Mouse (Mus musculus) thymus, adult 2 months (tissue): Measurements from ENCODE around the gene Tmbim6. TPM values are rescaled to one million over a fixed set of nuclear protein-coding genes. Genes with fewer than 3 reads are reported as not detected.
A peak's percentile ranks its signal among the peaks of the same experiment; 100 is the strongest.

Source experiments
- DNase-seq: peaks from one replicate; pipeline ENCODE4 v3.0.0; 2021
- H3K27ac ChIP-seq: fragments of 200-500 bp; 2 replicates; pipeline ENCODE4 v1.5.1; 2012; ENCODE audit warnings: low read length, control low read depth; ENCODE audit not compliant: control insufficient read depth, insufficient read depth
- H3K27me3 ChIP-seq: fragments of 200-500 bp; 2 replicates; pipeline ENCODE4 v1.6.1; 2012; ENCODE audit warnings: mild to moderate bottlenecking, low read length, moderate library complexity, mixed read lengths; ENCODE audit not compliant: control insufficient read depth, insufficient read depth
- H3K36me3 ChIP-seq: fragments of 200-500 bp; 2 replicates; pipeline ENCODE4 v1.6.1; 2012; ENCODE audit warnings: mild to moderate bottlenecking, low read length, moderate library complexity; ENCODE audit not compliant: control insufficient read depth, insufficient read depth
- H3K4me1 ChIP-seq: fragments of 200-500 bp; replicated peaks from 2 replicates; pipeline ENCODE4 v1.6.1; 2012; ENCODE audit warnings: low read length; ENCODE audit not compliant: control insufficient read depth, insufficient read depth
- H3K4me3 ChIP-seq: fragments of 200-500 bp; 2 replicates; pipeline ENCODE4 v1.5.1; 2012; ENCODE audit warnings: mild to moderate bottlenecking, low read length, control low read depth, moderate library complexity; ENCODE audit not compliant: control insufficient read depth, insufficient read depth
- CTCF ChIP-seq: fragments of 200-500 bp; IDR thresholded peaks from 2 replicates; pipeline ENCODE4 v1.5.1; 2012; ENCODE audit warnings: mild to moderate bottlenecking, control low read depth, low read length, moderate library complexity, borderline replicate concordance; ENCODE audit not compliant: control insufficient read depth, poor library complexity, insufficient read depth; ENCODE audit errors: extremely low read depth
- POLR2A ChIP-seq: fragments of 200-500 bp; IDR thresholded peaks from 2 replicates; pipeline ENCODE4 v1.6.1; 2012; ENCODE audit warnings: mild to moderate bottlenecking, low read length, control low read depth, moderate library complexity; ENCODE audit not compliant: control insufficient read depth, poor library complexity, insufficient read depth; ENCODE audit errors: extremely low read depth
- WGBS: fragments of 180-500 bp; shearing (Covaris S2); methylation state at CpG from one replicate; pipeline ENCODE4 v1.1.7; 2018; 5-methylcytosine and 5-hydroxymethylcytosine counted together
- polyA plus RNA-seq: library from polyadenylated mRNA; depleted of rRNA; stranded (reverse); fragments of >200 nt; gene quantifications from 2 replicates; pipeline ENCODE4 v1.2.3, GENCODE M21; 2012

Tmbim6 gene
- polyA plus RNA-seq, 1 experiment: 818 TPM

GRCm38 (mm10) chr15:99369391-99370171, 23.1 kb upstream of the Tmbim6 start:
- peak overlapping the region; percentile 68 for H3K4me3 ChIP-seq
- no peak overlapping the region for H3K27ac ChIP-seq
- peaks cover 12% of the 10 kb centered on the region for H3K4me1 ChIP-seq
- 1% methylated on average over 39 of the region's 39 CpGs for WGBS
- H3K36me3 ChIP-seq: no peaks in the 10 kb centered on the region
- no peak for TF ChIP-seq CTCF
- no peak for TF ChIP-seq POLR2A
- H3K27me3 ChIP-seq: no peaks in the 10 kb centered on the region
- no peak for DNase-seq

- peak within 1 kb of the TSS; percentile 68 for H3K4me3 ChIP-seq
- WGBS: under 1% methylated on average over 48 of the region's 48 CpGs
- no peak within 1 kb of the TSS for H3K27ac ChIP-seq
- no peaks in the 10 kb centered on the region for H3K27me3 ChIP-seq
- DNase-seq: peak; percentile 98
- peaks cover 9% of the 10 kb centered on the region for H3K4me1 ChIP-seq
- peak; percentile 77 for TF ChIP-seq POLR2A
- TF ChIP-seq CTCF: peak; percentile 99
- no peaks in the 10 kb centered on the region for H3K36me3 ChIP-seq
Measured at GRCm38 (mm10) chr15:99370259-99370691, 22.4 kb upstream of the Tmbim6 start, which contains the start of gene Fmnl3. Fmnl3 (minus strand) TSS chr15:99370482.

DNA sequence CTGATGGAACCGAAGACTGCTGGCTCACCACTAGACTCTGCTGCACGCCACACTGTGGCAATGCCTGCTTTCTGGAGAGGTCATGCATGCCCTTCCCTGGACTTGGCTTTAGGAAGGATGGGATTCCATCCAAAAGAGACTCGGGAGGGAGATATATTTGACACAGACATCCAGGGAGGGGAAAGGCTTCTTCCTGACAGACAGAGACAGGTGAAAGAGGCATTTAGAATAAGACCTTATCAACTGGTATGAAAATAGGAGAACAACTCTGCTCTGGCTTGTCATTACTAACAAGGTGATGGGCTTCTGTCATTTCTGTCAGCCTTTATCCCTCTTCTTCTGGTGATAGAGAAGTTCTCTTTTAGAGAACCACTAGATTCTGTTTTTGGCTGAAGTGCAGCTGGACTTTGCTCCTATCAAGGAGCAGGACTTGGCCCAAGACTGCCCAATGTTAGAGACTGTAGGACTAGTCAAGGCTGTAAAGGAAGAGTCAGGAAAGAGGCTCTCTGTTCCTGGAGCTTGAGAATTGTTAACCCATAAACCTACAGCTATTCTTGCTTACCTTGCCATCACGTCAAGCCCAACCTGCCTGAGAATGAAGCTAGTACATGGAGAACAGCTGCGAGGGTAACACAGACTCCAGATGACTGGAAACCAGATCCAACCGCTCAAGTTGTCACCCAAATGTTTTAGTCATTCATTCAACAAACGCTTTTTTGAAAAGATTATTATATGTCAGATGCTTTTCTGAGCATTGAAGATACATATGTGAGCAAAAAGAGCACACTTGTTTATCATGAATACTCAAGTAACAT, 20.9 kb upstream of the Tmbim6 start:
- WGBS: 93% methylated on average over 7 of the region's 7 CpGs
- H3K27ac ChIP-seq: no peak overlapping the region
- TF ChIP-seq CTCF (no peak), POLR2A (no peak)
- H3K27me3 ChIP-seq: no peaks in the 10 kb centered on the region
- peaks cover 7% of the 10 kb centered on the region for H3K4me1 ChIP-seq
- no peak for DNase-seq
- no peaks in the 10 kb centered on the region for H3K36me3 ChIP-seq
- no peak overlapping the region for H3K4me3 ChIP-seq

- Histone ChIP-seq H3K4me3 (no peak overlapping the region), H3K27me3 (no peaks in the 10 kb centered on the region), H3K4me1 (peaks cover 7% of the 10 kb centered on the region), H3K36me3 (no peaks in the 10 kb centered on the region), H3K27ac (no peak overlapping the region)
- no peak for TF ChIP-seq POLR2A
- no peak for TF ChIP-seq CTCF
- no peak for DNase-seq
- WGBS: 89% methylated on average over 9 of the region's 9 CpGs
Measured at GRCm38 (mm10) chr15:99372761-99373160, 19.9 kb upstream of the Tmbim6 start.

DNA sequence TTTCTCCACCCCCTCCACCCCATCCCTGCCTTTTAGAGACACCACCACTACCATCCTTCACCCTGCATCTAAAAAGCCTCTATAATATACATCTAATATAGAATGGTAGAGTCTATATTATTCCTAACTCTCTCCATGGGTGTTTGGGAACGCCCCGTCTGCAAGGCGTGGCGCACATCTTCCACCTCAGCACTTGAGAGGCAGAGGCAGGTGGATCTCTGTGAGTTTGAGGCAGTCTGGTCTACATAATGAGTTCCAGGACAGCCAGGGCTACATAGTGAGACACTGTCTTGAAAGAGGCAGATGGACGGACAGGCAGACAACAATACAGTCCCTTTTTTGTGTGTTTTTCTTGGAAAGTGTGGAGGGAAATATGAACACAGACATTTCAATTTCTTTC, 17.6 kb upstream of the Tmbim6 start:
- H3K36me3 ChIP-seq: no peaks in the 10 kb centered on the region
- H3K27me3 ChIP-seq: no peaks in the 10 kb centered on the region
- H3K27ac ChIP-seq: no peak overlapping the region
- TF ChIP-seq CTCF: no peak
- H3K4me1 ChIP-seq: peaks cover 3% of the 10 kb centered on the region; the same call in 1 of the 2 replicates
- 97% methylated on average over 5 of the region's 5 CpGs for WGBS
- no peak for DNase-seq
- no peak overlapping the region for H3K4me3 ChIP-seq

DNA sequence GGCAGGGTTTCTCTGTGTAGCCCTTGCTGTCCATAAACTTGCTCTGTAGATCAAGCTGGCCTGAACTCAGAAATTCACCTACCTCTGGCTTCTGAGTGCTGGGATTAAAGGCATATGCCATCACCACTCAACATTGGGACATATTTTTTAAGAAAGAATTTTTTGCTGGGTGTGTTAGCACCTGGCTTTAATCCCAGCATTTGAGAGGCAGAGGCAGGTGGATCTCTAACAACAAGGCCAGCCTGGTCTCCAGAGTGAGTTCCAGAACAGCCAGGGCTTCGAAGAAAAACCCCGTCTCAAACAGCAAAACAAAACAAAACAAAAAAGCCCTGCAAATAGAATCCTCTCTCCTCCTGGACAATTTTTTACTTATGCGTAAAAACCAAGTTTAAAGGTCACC, 17.1 kb upstream of the Tmbim6 start:
- H3K36me3 ChIP-seq: no peaks in the 10 kb centered on the region
- no peak overlapping the region for H3K27ac ChIP-seq
- no peaks in the 10 kb centered on the region for H3K27me3 ChIP-seq
- WGBS: 97% methylated on average over 3 of the region's 3 CpGs
- no peak for DNase-seq
- TF ChIP-seq CTCF: no peak
- TF ChIP-seq POLR2A: no peak
- H3K4me3 ChIP-seq: no peak overlapping the region
- H3K4me1 ChIP-seq: peaks cover 2% of the 10 kb centered on the region; the same call in 1 of the 2 replicates
